8 mouse cellular contexts compared by ENCODE assay signal in genomic region chr1:75190577-75190976, GRCm38 (mm10). TPM values are rescaled to one million over a fixed set of nuclear protein-coding genes. Genes with fewer than 3 reads are reported as not detected.
DNase-seq lines count a peak whose midpoint lies in the region; ATAC-seq and TF ChIP-seq lines count a peak whose summit lies in the region.

No protein-coding gene starts in this region.

- intact Hi-C loops in gastrocnemius, adult 2 months (cut with DNase I): no loop called here
- intact Hi-C loops in left cerebral cortex, postnatal 10 days (cut with DNase I): no loop called here

- TF ChIP-seq EP300 in liver, embryonic 14.5 days (IDR thresholded peaks at IDR 0.05; ENCODE audit: low read depth): no peak
- TF ChIP-seq EP300 in stomach, postnatal 0 days (optimal IDR thresholded peaks at IDR 0.05): no peak

- peaks cover 12% of the 10 kb centered on the region for H3K4me1 ChIP-seq in testis, adult 2 months (ENCODE audit: control insufficient read depth, insufficient read depth, low read length)
- peaks cover 21 to 22% of the 10 kb centered on the region in 2 experiments for H3K4me1 ChIP-seq in liver, embryonic 14.5 days (replicated peaks; ENCODE audit: control insufficient read depth in 2 of 2, insufficient read depth in 2 of 2, low read length in 1 of 2)
- H3K4me1 ChIP-seq in stomach, postnatal 0 days (replicated peaks; ENCODE audit: control insufficient read depth, insufficient read depth): peaks cover 6% of the 10 kb centered on the region; the same call in 1 of the 2 replicates

- H3K27ac ChIP-seq in gastrocnemius, adult 2 months: peak overlapping the region; percentile 97
- no peak overlapping the region for H3K27ac ChIP-seq in testis, adult 2 months (ENCODE audit: control insufficient read depth, insufficient read depth, low read depth, low read length)
- peak overlapping the region; percentile 54 for H3K27ac ChIP-seq in liver, embryonic 14.5 days
- no peak overlapping the region for H3K27ac ChIP-seq in stomach, postnatal 0 days (replicated peaks)

- 24% methylated on average over 2 of the region's 2 CpGs for WGBS in liver, embryonic 14.5 days (ENCODE audit: insufficient replicate concordance)
- WGBS in stomach, postnatal 0 days: 57% methylated on average over 2 of the region's 2 CpGs

- ATAC-seq in liver, embryonic 14.5 days (ENCODE audit: insufficient read depth): no peak
- no peak for ATAC-seq in stomach, postnatal 0 days (ENCODE audit: low FRiP score, low TSS enrichment)

- peak overlapping the region; percentile 82 for H3K4me2 ChIP-seq in liver, embryonic 14.5 days (ENCODE audit: low read depth)
- H3K4me2 ChIP-seq in stomach, postnatal 0 days (replicated peaks; ENCODE audit: low read depth): peak overlapping the region; percentile 95

- no peak for TF ChIP-seq CTCF in gastrocnemius, adult 2 months (IDR thresholded peaks at IDR 0.05)
- TF ChIP-seq CTCF in testis, adult 2 months (IDR thresholded peaks at IDR 0.05; ENCODE audit: control insufficient read depth, insufficient read depth, insufficient replicate concordance, low read depth, low read length): no peak
- no peak for TF ChIP-seq CTCF in liver, embryonic 14.5 days (IDR thresholded peaks at IDR 0.05; ENCODE audit: low read depth)
- TF ChIP-seq CTCF in stomach, postnatal 0 days (IDR thresholded peaks at IDR 0.05; ENCODE audit: low read depth): no peak

- H3K36me3 ChIP-seq in testis, adult 2 months (ENCODE audit: control insufficient read depth, insufficient read depth, low read length): peaks cover 3% of the 10 kb centered on the region
- peaks cover 37% of the 10 kb centered on the region for H3K36me3 ChIP-seq in liver, embryonic 14.5 days (replicated peaks; ENCODE audit: control insufficient read depth, insufficient read depth, low read depth)
- H3K36me3 ChIP-seq in stomach, postnatal 0 days (ENCODE audit: control insufficient read depth, insufficient read depth, low read length): peaks cover 15% of the 10 kb centered on the region

- no peak for DNase-seq in gastrocnemius, adult 2 months
- no peak for DNase-seq in gastrocnemius, postnatal 10 days
- no peak for DNase-seq in testis, postnatal 10 days (ENCODE audit: low spot score)
- DNase-seq in liver, embryonic 14.5 days (ENCODE audit: low read depth in 3 of 3, low spot score in 3 of 3): no peak
- no peak for DNase-seq in stomach, postnatal 0 days (ENCODE audit: low spot score)
- DNase-seq in left cerebral cortex, postnatal 10 days (ENCODE audit: extremely low spot score in 1 of 2, low spot score in 2 of 2): no peak
- DNase-seq in thymus, postnatal 0 days (ENCODE audit: low spot score): no peak

- H3K9ac ChIP-seq in liver, embryonic 14.5 days (replicated peaks): peak overlapping the region; percentile 91
- H3K9ac ChIP-seq in stomach, postnatal 0 days (ENCODE audit: low read length): peak overlapping the region; percentile 31; the same call in 1 of the 2 replicates

- TF ChIP-seq POLR2A in testis, adult 2 months (IDR thresholded peaks at IDR 0.05; ENCODE audit: control insufficient read depth, low read depth, low read length): no peak

- no peaks in the 10 kb centered on the region for H3K27me3 ChIP-seq in testis, adult 2 months (ENCODE audit: control insufficient read depth, insufficient read depth, low read length)
- no peaks in the 10 kb centered on the region for H3K27me3 ChIP-seq in liver, embryonic 14.5 days (ENCODE audit: control insufficient read depth, insufficient read depth, low read length)
- H3K27me3 ChIP-seq in stomach, postnatal 0 days (ENCODE audit: control insufficient read depth, insufficient read depth, low read length): no peaks in the 10 kb centered on the region

- H3K4me3 ChIP-seq in gastrocnemius, adult 2 months: peak overlapping the region; percentile 93
- peak overlapping the region; percentile 88 for H3K4me3 ChIP-seq in testis, adult 2 months (ENCODE audit: control insufficient read depth, low read depth, low read length)
- H3K4me3 ChIP-seq in liver, embryonic 14.5 days (ENCODE audit: insufficient read depth in 1 of 2, low read depth in 2 of 2, low read length in 2 of 2): peak overlapping the region; percentile 85 to 89
- no peak overlapping the region for H3K4me3 ChIP-seq in stomach, postnatal 0 days (ENCODE audit: low read depth, low read length)

- H3K9me3 ChIP-seq in liver, embryonic 14.5 days (ENCODE audit: control insufficient read depth, low read length): no peaks in the 10 kb centered on the region
- H3K9me3 ChIP-seq in stomach, postnatal 0 days (ENCODE audit: control insufficient read depth, low read length): no peaks in the 10 kb centered on the region

RNA-seq across cellular contexts. Expression of gene Ankzf1, which starts 1.4 kb away (rescaled TPM):
- total RNA-seq in gastrocnemius, adult 2 months (2021): 1 to 10 TPM; 5.5 to 5.9 TPM
- 1 to 10 TPM; 6.8 to 9.4 TPM for total RNA-seq in gastrocnemius, postnatal 10 days (2021)
- polyA plus RNA-seq in testis, adult 2 months (2012; rRNA removed): 5.4 and 6.2 TPM in 2 replicates
- polyA plus RNA-seq in liver, embryonic 14.5 days (2012; rRNA removed): 6.3 and 7.6 TPM in 2 replicates
- polyA plus RNA-seq in liver, embryonic 14.5 days (2014; fragmentation: Nextera tagmentation; extraction: Ambion mirVana): 4.8 and 7.2 TPM in 2 replicates
- 12.9 and 13.6 TPM in 2 replicates for polyA plus RNA-seq in stomach, postnatal 0 days (2015; fragmentation: Nextera tagmentation; extraction: Ambion mirVana)
- total RNA-seq in left cerebral cortex, postnatal 10 days (2021): 10 to 100 TPM; 18.2 to 19.3 TPM
- polyA plus RNA-seq in thymus, postnatal 0 days (2015; fragmentation: Nextera tagmentation; extraction: Ambion mirVana): 16.0 and 17.7 TPM in 2 replicates

RNA-seq across cellular contexts. Expression of gene Atg9a, which starts 1.4 kb away (rescaled TPM):
- total RNA-seq in gastrocnemius, adult 2 months (2021): 100 to 1,000 TPM; 107 to 113 TPM
- total RNA-seq in gastrocnemius, postnatal 10 days (2021): 10 to 100 TPM; 50.8 to 51.0 TPM
- polyA plus RNA-seq in testis, adult 2 months (2012; rRNA removed): 529 TPM in 2 replicates
- 17.4 and 23.6 TPM in 2 replicates for polyA plus RNA-seq in liver, embryonic 14.5 days (2012; rRNA removed)
- 16.4 and 18.3 TPM in 2 replicates for polyA plus RNA-seq in liver, embryonic 14.5 days (2014; fragmentation: Nextera tagmentation; extraction: Ambion mirVana)
- polyA plus RNA-seq in stomach, postnatal 0 days (2015; fragmentation: Nextera tagmentation; extraction: Ambion mirVana): 17.4 and 18.8 TPM in 2 replicates
- total RNA-seq in left cerebral cortex, postnatal 10 days (2021): 100 to 1,000 TPM; 111 to 119 TPM
- 12.7 and 14.3 TPM in 2 replicates for polyA plus RNA-seq in thymus, postnatal 0 days (2015; fragmentation: Nextera tagmentation; extraction: Ambion mirVana)

RNA-seq across cellular contexts. Expression of gene Abcb6, which starts 10.4 kb away (rescaled TPM):
- 10 to 100 TPM; 18.9 to 20.4 TPM for total RNA-seq in gastrocnemius, adult 2 months (2021)
- 10 to 100 TPM; 20.8 to 24.2 TPM for total RNA-seq in gastrocnemius, postnatal 10 days (2021)
- 34.2 and 36.6 TPM in 2 replicates for polyA plus RNA-seq in testis, adult 2 months (2012; rRNA removed)
- polyA plus RNA-seq in liver, embryonic 14.5 days (2012; rRNA removed): 31.4 and 41.4 TPM in 2 replicates
- 48.9 and 58.5 TPM in 2 replicates for polyA plus RNA-seq in liver, embryonic 14.5 days (2014; fragmentation: Nextera tagmentation; extraction: Ambion mirVana)
- 20.9 and 21.5 TPM in 2 replicates for polyA plus RNA-seq in stomach, postnatal 0 days (2015; fragmentation: Nextera tagmentation; extraction: Ambion mirVana)
- total RNA-seq in left cerebral cortex, postnatal 10 days (2021): 10 to 100 TPM; 45.6 to 47.0 TPM
- 9.4 and 11.4 TPM in 2 replicates for polyA plus RNA-seq in thymus, postnatal 0 days (2015; fragmentation: Nextera tagmentation; extraction: Ambion mirVana)

RNA-seq across cellular contexts. Expression of gene Glb1l, which starts 20.0 kb away (rescaled TPM):
- total RNA-seq in gastrocnemius, adult 2 months (2021): 1 to 10 TPM; 1.0 to 1.5 TPM
- 1 to 10 TPM; 6.5 to 8.6 TPM for total RNA-seq in gastrocnemius, postnatal 10 days (2021)
- polyA plus RNA-seq in testis, adult 2 months (2012; rRNA removed): 117 and 129 TPM in 2 replicates
- 4.0 and 4.9 TPM in 2 replicates for polyA plus RNA-seq in liver, embryonic 14.5 days (2012; rRNA removed)
- polyA plus RNA-seq in liver, embryonic 14.5 days (2014; fragmentation: Nextera tagmentation; extraction: Ambion mirVana): 3.2 and 4.3 TPM in 2 replicates
- 5.2 and 7.1 TPM in 2 replicates for polyA plus RNA-seq in stomach, postnatal 0 days (2015; fragmentation: Nextera tagmentation; extraction: Ambion mirVana)
- total RNA-seq in left cerebral cortex, postnatal 10 days (2021): 10 to 100 TPM; 18.3 to 22.1 TPM
- 10.9 and 11.3 TPM in 2 replicates for polyA plus RNA-seq in thymus, postnatal 0 days (2015; fragmentation: Nextera tagmentation; extraction: Ambion mirVana)

RNA-seq across cellular contexts. Expression of gene Stk16, which starts 20.1 kb away (rescaled TPM):
- total RNA-seq in gastrocnemius, adult 2 months (2021): 10 to 100 TPM; 18.8 to 20.2 TPM
- 10 to 100 TPM; 31.8 to 40.3 TPM for total RNA-seq in gastrocnemius, postnatal 10 days (2021)
- 205 and 207 TPM in 2 replicates for polyA plus RNA-seq in testis, adult 2 months (2012; rRNA removed)
- 76.3 and 93.3 TPM in 2 replicates for polyA plus RNA-seq in liver, embryonic 14.5 days (2012; rRNA removed)
- polyA plus RNA-seq in liver, embryonic 14.5 days (2014; fragmentation: Nextera tagmentation; extraction: Ambion mirVana): 61.8 and 66.1 TPM in 2 replicates
- 57.9 and 58.1 TPM in 2 replicates for polyA plus RNA-seq in stomach, postnatal 0 days (2015; fragmentation: Nextera tagmentation; extraction: Ambion mirVana)
- 10 to 100 TPM; 94.4 to 95.0 TPM for total RNA-seq in left cerebral cortex, postnatal 10 days (2021)
- polyA plus RNA-seq in thymus, postnatal 0 days (2015; fragmentation: Nextera tagmentation; extraction: Ambion mirVana): 114 and 120 TPM in 2 replicates

Comparison
In these comparisons a context has a peak if more than half of its experiments do, and no peak if none do; other contexts are left out.
1. H3K27ac ChIP-seq: peak in gastrocnemius, adult 2 months (single experiment) and liver, embryonic 14.5 days (single experiment); none in testis, adult 2 months (single experiment) and stomach, postnatal 0 days (single experiment).
2. RNA of gene Atg9a, which starts 1.4 kb away (polyA plus RNA-seq): 529 TPM in testis, adult 2 months; 17.4 to 18.8 TPM in stomach, postnatal 0 days, 16.4 to 23.6 TPM in liver, embryonic 14.5 days and 12.7 to 14.3 TPM in thymus, postnatal 0 days; every median in the first group is over 10 times any median in the second.